Mouse (Mus musculus) forebrain, embryonic 14.5 days (tissue): Measurements from ENCODE around the gene Acta2. TPM values are rescaled to one million over a fixed set of nuclear protein-coding genes. Genes with fewer than 3 reads are reported as not detected.
"Not testable (repeated sequence)": the region's sequence is repeated elsewhere in the genome, so short reads cannot be mapped to it uniquely, and the experiment has no call there.

Experiments
- ATAC-seq: fragments of 200-750 bp; cut with Nextera tagmentation; 2 replicates; pipeline ENCODE4 v1.8.0; 2017; ENCODE audit warnings: mild to moderate bottlenecking, moderate library complexity
- DNase-seq: peaks from one replicate; pipeline ENCODE4 v3.0.0-alpha.2; 2015; ENCODE audit warnings: low spot score
- H3K27ac ChIP-seq: fragments of 300-500 bp; sonication (generic); 2 replicates; pipeline ENCODE4 v1.5.1; 2014; ENCODE audit warnings: low read depth, mild to moderate bottlenecking, control low read depth, low read length, moderate library complexity
- H3K27me3 ChIP-seq: fragments of 300-500 bp; sonication (generic); replicated peaks from 2 replicates; pipeline ENCODE4 v1.6.1; 2014; ENCODE audit warnings: low read length, control low read depth, mixed read lengths; ENCODE audit not compliant: control insufficient read depth, insufficient read depth
- H3K36me3 ChIP-seq: fragments of 300-500 bp; sonication (generic); 2 replicates; pipeline ENCODE4 v1.6.1; 2014; ENCODE audit warnings: low read length, control low read depth; ENCODE audit not compliant: control insufficient read depth, insufficient read depth
- H3K4me1 ChIP-seq: fragments of 300-500 bp; sonication (generic); 2 replicates; pipeline ENCODE4 v1.6.1; 2014; ENCODE audit warnings: antibody characterized with exemption, low read length, control low read depth; ENCODE audit not compliant: control insufficient read depth, insufficient read depth
- H3K4me2 ChIP-seq: fragments of 300-500 bp; sonication (generic); 2 replicates; pipeline ENCODE4 v1.6.1; 2014; ENCODE audit warnings: mild to moderate bottlenecking, control low read depth, low read length
- H3K4me3 ChIP-seq: fragments of 300-500 bp; sonication (generic); 2 replicates; pipeline ENCODE4 v1.5.1; 2014; ENCODE audit warnings: low read depth, low read length, control low read depth
- H3K9ac ChIP-seq: fragments of 300-500 bp; sonication (generic); 2 replicates; pipeline ENCODE4 v1.6.1; 2014; ENCODE audit warnings: mild to moderate bottlenecking, low read length, control low read depth, moderate library complexity
- H3K9me3 ChIP-seq: fragments of 300-500 bp; sonication (generic); replicated peaks from 2 replicates; pipeline ENCODE4 v1.6.1; 2016; ENCODE audit warnings: low read length, control low read depth, mixed read lengths; ENCODE audit not compliant: control insufficient read depth
- WGBS: fragments of 180-500 bp; shearing (Covaris S2); extraction: QIAGEN DNeasy Blood & Tissue Kit; methylation state at CpG from one replicate; pipeline ENCODE4 v1.1.7; 2014; 5-methylcytosine and 5-hydroxymethylcytosine counted together
- polyA plus RNA-seq: library from polyadenylated mRNA; unstranded; fragments of >200 nt; fragmentation: Nextera tagmentation; extraction: Ambion mirVana; gene quantifications from 2 replicates; pipeline ENCODE4 v1.2.1, GENCODE M21; 2014

The Acta2 gene
- polyA plus RNA-seq, 1 experiment from 2014 or later: 9.9 TPM

- H3K9ac ChIP-seq: no peak overlapping the region
- ATAC-seq (no peak), DNase-seq (no peak)
- H3K27me3 ChIP-seq: no peaks in the 10 kb centered on the region
- no peaks in the 10 kb centered on the region for H3K36me3 ChIP-seq
- no peaks in the 10 kb centered on the region for H3K4me1 ChIP-seq
- H3K4me3 ChIP-seq: no peak overlapping the region
- H3K27ac ChIP-seq: no peak overlapping the region
- WGBS: 91% methylated on average over 8 of the region's 8 CpGs
- H3K9me3 ChIP-seq: no peaks in the 10 kb centered on the region
- H3K4me2 ChIP-seq: no peak overlapping the region
These were observed 48.5 kb downstream of the Acta2 start for GRCm38 (mm10) chr19:34206760-34207440.

DNA sequence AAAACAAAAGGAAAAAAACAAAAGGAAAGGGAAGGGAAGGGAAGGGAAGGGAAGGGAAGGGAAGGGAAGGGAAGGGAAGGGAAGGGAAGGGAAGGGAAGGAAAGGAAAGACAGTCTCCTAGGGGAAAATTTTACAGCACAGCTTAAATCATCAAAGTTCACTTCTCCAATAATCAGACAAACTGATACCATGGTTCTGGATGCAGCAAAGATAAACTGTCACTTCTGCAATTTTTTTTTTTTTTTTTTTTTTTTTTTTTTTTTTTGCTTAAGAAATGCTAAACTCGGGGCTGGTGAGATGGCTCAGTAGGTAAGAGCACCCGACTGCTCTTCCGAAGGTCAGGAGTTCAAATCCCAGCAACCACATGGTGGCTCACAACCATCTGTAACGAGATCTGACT lies 49.3 kb downstream of the Acta2 start:
- H3K9ac ChIP-seq, ATAC-seq, DNase-seq, H3K4me3 ChIP-seq, H3K4me1 ChIP-seq, H3K27me3 ChIP-seq, H3K36me3 ChIP-seq, H3K27ac ChIP-seq, H3K4me2 ChIP-seq, H3K9me3 ChIP-seq: not testable (repeated sequence)
- 88% methylated on average over 3 of the region's 4 CpGs for WGBS

- H3K9ac ChIP-seq: no peak overlapping the region
- H3K36me3 ChIP-seq: no peaks in the 10 kb centered on the region
- DNase-seq (no peak), ATAC-seq (no peak)
- 83% methylated on average over 2 of the region's 2 CpGs for WGBS
- no peak overlapping the region for H3K27ac ChIP-seq
- no peak overlapping the region for H3K4me2 ChIP-seq
- H3K27me3 ChIP-seq: no peaks in the 10 kb centered on the region
- H3K4me3 ChIP-seq: no peak overlapping the region
- H3K9me3 ChIP-seq: no peaks in the 10 kb centered on the region
- H3K4me1 ChIP-seq: no peaks in the 10 kb centered on the region
These were observed 52.7 kb downstream of the Acta2 start for GRCm38 (mm10) chr19:34202668-34203067.

DNA sequence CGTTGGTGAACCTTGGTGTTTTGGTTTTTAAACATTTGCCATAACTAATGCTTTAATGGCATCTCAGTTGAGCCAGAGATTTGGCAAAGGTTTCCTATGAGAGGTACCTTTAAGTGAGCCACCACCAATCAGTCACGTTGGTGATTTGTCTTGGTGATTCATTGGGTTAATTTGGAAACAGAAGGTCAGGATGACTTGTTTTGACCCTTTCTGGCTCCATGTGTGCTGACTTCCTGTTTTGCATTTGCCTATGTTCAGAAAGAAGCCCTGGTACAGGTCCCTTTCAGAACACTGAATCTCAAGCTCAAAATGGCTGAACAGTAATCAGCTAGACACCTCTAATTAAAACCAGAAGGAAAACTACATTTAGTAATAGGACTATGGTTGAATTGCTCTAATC lies 55.9 kb downstream of the Acta2 start:
- H3K4me2 ChIP-seq: no peak overlapping the region
- no peaks in the 10 kb centered on the region for H3K4me1 ChIP-seq
- 82% methylated on average over 2 of the region's 2 CpGs for WGBS
- no peak overlapping the region for H3K4me3 ChIP-seq
- no peak overlapping the region for H3K27ac ChIP-seq
- no peak for ATAC-seq
- no peak overlapping the region for H3K9ac ChIP-seq
- H3K9me3 ChIP-seq: no peaks in the 10 kb centered on the region
- no peaks in the 10 kb centered on the region for H3K27me3 ChIP-seq
- no peak for DNase-seq
- no peaks in the 10 kb centered on the region for H3K36me3 ChIP-seq

- 85% methylated on average over 4 of the region's 4 CpGs for WGBS
- ATAC-seq (no peak), DNase-seq (no peak)
- Histone ChIP-seq H3K4me1 (no peaks in the 10 kb centered on the region), H3K36me3 (no peaks in the 10 kb centered on the region), H3K4me2 (no peak overlapping the region), H3K9ac (no peak overlapping the region), H3K4me3 (no peak overlapping the region), H3K9me3 (no peaks in the 10 kb centered on the region), H3K27me3 (no peaks in the 10 kb centered on the region), H3K27ac (no peak overlapping the region)
These were observed 56.5 kb downstream of the Acta2 start for GRCm38 (mm10) chr19:34198901-34199300.

GRCm38 (mm10) chr19:34198066-34198465 lies 57.3 kb downstream of the Acta2 start:
- Histone ChIP-seq H3K36me3 (no peaks in the 10 kb centered on the region), H3K9ac (no peak overlapping the region), H3K27me3 (no peaks in the 10 kb centered on the region), H3K4me1 (no peaks in the 10 kb centered on the region; the same call in 1 of the 2 replicates), H3K9me3 (no peaks in the 10 kb centered on the region), H3K4me3 (no peak overlapping the region), H3K4me2 (no peak overlapping the region), H3K27ac (no peak overlapping the region)
- ATAC-seq (no peak), DNase-seq (no peak)
- WGBS: 100% methylated on average over 1 of the region's 1 CpGs

GRCm38 (mm10) chr19:34195031-34195430 lies 60.4 kb downstream of the Acta2 start:
- WGBS: 88% methylated on average over 2 of the region's 2 CpGs
- peaks cover 3% of the 10 kb centered on the region; the same call in 1 of the 2 replicates for H3K4me1 ChIP-seq
- H3K27ac ChIP-seq: no peak overlapping the region
- H3K9me3 ChIP-seq: no peaks in the 10 kb centered on the region
- H3K9ac ChIP-seq: no peak overlapping the region
- H3K4me3 ChIP-seq: no peak overlapping the region
- no peaks in the 10 kb centered on the region for H3K36me3 ChIP-seq
- ATAC-seq (no peak), DNase-seq (no peak)
- H3K4me2 ChIP-seq: no peak overlapping the region
- H3K27me3 ChIP-seq: no peaks in the 10 kb centered on the region

GRCm38 (mm10) chr19:34194132-34194745 lies 61.2 kb downstream of the Acta2 start:
- Histone ChIP-seq H3K36me3 (no peaks in the 10 kb centered on the region), H3K4me2 (no peak overlapping the region), H3K4me3 (no peak overlapping the region), H3K27ac (no peak overlapping the region), H3K9ac (no peak overlapping the region), H3K27me3 (no peaks in the 10 kb centered on the region), H3K9me3 (no peaks in the 10 kb centered on the region), H3K4me1 (peaks cover 3% of the 10 kb centered on the region; the same call in 1 of the 2 replicates)
- DNase-seq (no peak), ATAC-seq (no peak)
- WGBS: 92% methylated on average over 6 of the region's 6 CpGs

DNA sequence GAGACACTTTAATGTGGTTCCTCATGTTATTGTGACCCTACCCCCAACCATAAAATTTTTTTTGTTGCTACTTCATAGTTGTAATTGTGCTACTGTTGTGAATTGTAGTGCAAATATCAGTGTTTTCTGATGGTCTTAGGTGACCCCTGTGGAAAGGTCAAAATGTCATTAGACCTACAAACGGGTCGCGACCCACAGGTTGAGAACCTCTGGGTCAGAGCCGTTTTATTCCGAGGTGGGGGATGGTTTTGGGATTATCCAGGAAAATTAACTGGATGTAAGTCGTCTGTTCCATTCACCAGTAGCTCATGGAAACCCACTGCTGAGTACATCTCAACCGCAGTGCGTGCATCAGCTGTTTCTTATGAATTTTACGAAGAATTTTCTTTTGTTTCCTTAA lies 61.7 kb downstream of the Acta2 start:
- Histone ChIP-seq H3K9me3 (no peaks in the 10 kb centered on the region), H3K4me3 (0 out of 2 replicates have a peak overlapping the region, but pooled peaks have one; percentile 66), H3K27ac (no peak overlapping the region), H3K9ac (no peak overlapping the region), H3K36me3 (no peaks in the 10 kb centered on the region), H3K4me2 (peak overlapping the region; percentile 97), H3K4me1 (peaks cover 3% of the 10 kb centered on the region; the same call in 1 of the 2 replicates), H3K27me3 (no peaks in the 10 kb centered on the region)
- 65% methylated on average over 9 of the region's 9 CpGs for WGBS
- ATAC-seq: no peak
- DNase-seq: no peak
